ENCODE assay signal across 8 mouse cellular contexts in genomic region chr12:82469706-82470361, GRCm38 (mm10).
DNase-seq lines count a peak whose midpoint lies in the region; ATAC-seq and TF ChIP-seq lines count a peak whose summit lies in the region.

No protein-coding gene starts in this region.

- TF ChIP-seq EP300 in ES-Bruce4 (IDR thresholded peaks at IDR 0.05; ENCODE audit: insufficient read depth, low read depth, low read length) = no peak

- 3% methylated on average over 12 of the region's 12 CpGs for WGBS in forebrain, postnatal 0 days
- 2% methylated on average over 12 of the region's 12 CpGs for WGBS in lung, adult 2 months
- WGBS in neural tube, embryonic 15.5 days = 6% methylated on average over 12 of the region's 12 CpGs

- H3K27ac ChIP-seq in ES-Bruce4 (ENCODE audit: insufficient read depth, low read length) = no peak overlapping the region
- H3K27ac ChIP-seq in forebrain, postnatal 0 days (ENCODE audit: low read depth, low read length) = peak overlapping the region; percentile 75; the same call in 1 of the 2 replicates
- peak overlapping the region; percentile 80 for H3K27ac ChIP-seq in layer of hippocampus, adult 2 months
- peak overlapping the region; percentile 74 for H3K27ac ChIP-seq in neural tube, embryonic 15.5 days (replicated peaks)

- H3K27me3 ChIP-seq in ES-Bruce4 (ENCODE audit: control insufficient read depth, insufficient read depth, low read length, poor library complexity, severe bottlenecking) = no peaks in the 10 kb centered on the region
- no peaks in the 10 kb centered on the region for H3K27me3 ChIP-seq in forebrain, postnatal 0 days (ENCODE audit: insufficient read depth, low read length)
- no peaks in the 10 kb centered on the region for H3K27me3 ChIP-seq in neural tube, embryonic 15.5 days (replicated peaks)

- no peak for TF ChIP-seq POLR2A in ES-Bruce4 (IDR thresholded peaks at IDR 0.05; ENCODE audit: insufficient read depth, low read length)
- TF ChIP-seq POLR2A in lung, adult 2 months (IDR thresholded peaks at IDR 0.05; ENCODE audit: borderline replicate concordance, extremely low read depth, low read depth, low read length) = peak; percentile 33; the same call in 1 of the 2 replicates

- peaks cover 4% of the 10 kb centered on the region; the same call in 1 of the 2 replicates for H3K9me3 ChIP-seq in ES-Bruce4 (replicated peaks; ENCODE audit: control insufficient read depth, insufficient read depth, low read length, poor library complexity, severe bottlenecking)
- no peaks in the 10 kb centered on the region for H3K9me3 ChIP-seq in forebrain, postnatal 0 days (ENCODE audit: low read length)
- no peaks in the 10 kb centered on the region for H3K9me3 ChIP-seq in neural tube, embryonic 15.5 days (replicated peaks)

- ATAC-seq in forebrain, postnatal 0 days = peak; percentile 89
- ATAC-seq in neural tube, embryonic 15.5 days (ENCODE audit: low FRiP score) = peak; percentile 90

- peak; percentile 82 for DNase-seq in cerebellum, adult 11 months
- DNase-seq in forebrain, postnatal 0 days = peak; percentile 92
- peak; percentile 92 for DNase-seq in heart, postnatal 4 days
- DNase-seq in layer of hippocampus, adult 2 months (ENCODE audit: low spot score in 2 of 2) = peak; percentile 87 to 91
- DNase-seq in lung, adult 2 months = peak; percentile 82
- peak; percentile 91 for DNase-seq in testis, postnatal 10 days (ENCODE audit: low spot score)

- no peak overlapping the region for H3K4me3 ChIP-seq in ES-Bruce4 (ENCODE audit: low read depth, low read length)
- H3K4me3 ChIP-seq in forebrain, postnatal 0 days (ENCODE audit: low read depth, low read length) = peak overlapping the region; percentile 47
- H3K4me3 ChIP-seq in layer of hippocampus, adult 2 months = peak overlapping the region; percentile 66
- H3K4me3 ChIP-seq in lung, adult 2 months (replicated peaks; ENCODE audit: extremely low read depth, low read depth, low read length) = peak overlapping the region; percentile 60
- H3K4me3 ChIP-seq in neural tube, embryonic 15.5 days (replicated peaks) = peak overlapping the region; percentile 51

- H3K4me2 ChIP-seq in forebrain, postnatal 0 days (ENCODE audit: low read depth) = peak overlapping the region; percentile 82
- peak overlapping the region; percentile 92 for H3K4me2 ChIP-seq in neural tube, embryonic 15.5 days

- no peak overlapping the region for H3K9ac ChIP-seq in ES-Bruce4 (ENCODE audit: low read depth, poor library complexity, severe bottlenecking)
- peak overlapping the region; percentile 55 for H3K9ac ChIP-seq in forebrain, postnatal 0 days
- peak overlapping the region; percentile 56 for H3K9ac ChIP-seq in neural tube, embryonic 15.5 days (replicated peaks)

- H3K4me1 ChIP-seq in ES-Bruce4 (ENCODE audit: control insufficient read depth, insufficient read depth, low read length) = no peaks in the 10 kb centered on the region
- H3K4me1 ChIP-seq in forebrain, postnatal 0 days (ENCODE audit: insufficient read depth) = peaks cover 4% of the 10 kb centered on the region; the same call in 1 of the 2 replicates
- peaks cover 2% of the 10 kb centered on the region; the same call in 1 of the 2 replicates for H3K4me1 ChIP-seq in lung, adult 2 months (ENCODE audit: control insufficient read depth, insufficient read depth, low read length)
- peaks cover 11% of the 10 kb centered on the region for H3K4me1 ChIP-seq in neural tube, embryonic 15.5 days

- peak; percentile 79 for TF ChIP-seq CTCF in ES-Bruce4 (IDR thresholded peaks at IDR 0.05; ENCODE audit: low read depth, low read length)
- peak; percentile 95 for TF ChIP-seq CTCF in forebrain, postnatal 0 days (IDR thresholded peaks at IDR 0.05; ENCODE audit: low read depth)
- TF ChIP-seq CTCF in layer of hippocampus, adult 2 months (conservative IDR thresholded peaks at IDR 0.05) = peak; percentile 93
- TF ChIP-seq CTCF in lung, adult 2 months (IDR thresholded peaks at IDR 0.05; ENCODE audit: insufficient read depth, low read length) = peak; percentile 99

- H3K36me3 ChIP-seq in ES-Bruce4 (ENCODE audit: control insufficient read depth, insufficient read depth, low read length, poor library complexity, severe bottlenecking) = no peaks in the 10 kb centered on the region
- no peaks in the 10 kb centered on the region for H3K36me3 ChIP-seq in forebrain, postnatal 0 days (ENCODE audit: insufficient read depth)
- H3K36me3 ChIP-seq in neural tube, embryonic 15.5 days = no peaks in the 10 kb centered on the region
